Mouse (Mus musculus) olfactory bulb, adult 2 months (tissue): Measurements from ENCODE around the gene Mcrip2.

Experiments used
- CTCF ChIP-seq: fragments of 200-500 bp; IDR thresholded peaks from 2 replicates; pipeline ENCODE4 v1.5.1; 2012; ENCODE audit warnings: low read depth, mild to moderate bottlenecking, low read length, moderate library complexity; ENCODE audit not compliant: insufficient read depth
- POLR2A ChIP-seq: fragments of 200-500 bp; IDR thresholded peaks from 2 replicates; pipeline ENCODE4 v1.6.1; 2012; ENCODE audit warnings: mild to moderate bottlenecking, low read depth, low read length, moderate library complexity; ENCODE audit not compliant: insufficient read depth

GRCm38 (mm10) chr17:25837076-25837410 lies 31.5 kb downstream of the Mcrip2 start, which contains the start of gene Rhbdl1:
- peak; percentile 57 for TF ChIP-seq POLR2A
- no peak for TF ChIP-seq CTCF
